Mouse (Mus musculus): ENCODE results near the gene Tcf23. TPM values are rescaled to one million over a fixed set of nuclear protein-coding genes. Genes with fewer than 3 reads are reported as not detected.
"Not testable (repeated sequence)": the region's sequence is repeated elsewhere in the genome, so short reads cannot be mapped to it uniquely, and the experiment has no call there.

Tcf23 gene
- polyA plus RNA-seq, 1 experiment from 2014 or later = 0.09 TPM

DNA sequence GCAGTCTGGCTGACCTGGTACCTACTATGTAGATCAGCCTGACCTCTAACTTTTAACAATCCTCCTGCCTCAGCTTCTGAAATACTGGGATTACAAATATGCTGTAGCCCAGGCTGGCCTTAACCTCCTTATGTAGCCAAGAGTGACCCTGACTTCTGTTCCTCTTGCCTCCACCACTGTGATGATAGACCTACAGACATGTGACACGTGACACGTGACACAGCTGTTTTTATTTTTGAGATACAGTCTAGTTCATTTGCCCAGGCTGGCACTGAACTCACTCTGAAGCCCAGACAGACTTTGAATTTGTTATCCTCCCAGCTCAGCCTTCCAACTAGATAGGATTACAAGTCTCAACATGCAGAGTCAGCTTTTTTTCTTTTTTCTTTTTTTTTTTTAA lies 32.5 kb downstream of the Tcf23 start:
- WGBS = 75% methylated on average over 2 of the region's 2 CpGs
- Histone ChIP-seq H3K27ac (no peak overlapping the region), H3K9me3 (replicated peaks) (no peaks in the 10 kb centered on the region), H3K9ac (no peak overlapping the region), H3K36me3 (no peaks in the 10 kb centered on the region), H3K4me1 (replicated peaks) (0 out of 2 replicates have a peak, but pooled peaks cover 2% of the 10 kb centered on the region), H3K4me2 (no peak overlapping the region), H3K27me3 (0 out of 2 replicates have a peak, but pooled peaks cover 7% of the 10 kb centered on the region), H3K4me3 (no peak overlapping the region)
- ATAC-seq (replicated peaks; ENCODE audit: insufficient number of reproducible peaks, insufficient read depth, low FRiP score, low read depth) = no peak

GRCm38 (mm10) chr5:31001560-31001959 lies 33.1 kb downstream of the Tcf23 start:
- Histone ChIP-seq H3K9ac (no peak overlapping the region), H3K4me2 (no peak overlapping the region), H3K27ac (no peak overlapping the region), H3K27me3 (0 out of 2 replicates have a peak, but pooled peaks cover 7% of the 10 kb centered on the region), H3K36me3 (no peaks in the 10 kb centered on the region), H3K4me1 (replicated peaks) (0 out of 2 replicates have a peak, but pooled peaks cover 2% of the 10 kb centered on the region), H3K9me3 (replicated peaks) (no peaks in the 10 kb centered on the region), H3K4me3 (no peak overlapping the region)
- WGBS = 83% methylated on average over 4 of the region's 4 CpGs
- ATAC-seq (replicated peaks; ENCODE audit: insufficient number of reproducible peaks, insufficient read depth, low FRiP score, low read depth) = no peak

DNA sequence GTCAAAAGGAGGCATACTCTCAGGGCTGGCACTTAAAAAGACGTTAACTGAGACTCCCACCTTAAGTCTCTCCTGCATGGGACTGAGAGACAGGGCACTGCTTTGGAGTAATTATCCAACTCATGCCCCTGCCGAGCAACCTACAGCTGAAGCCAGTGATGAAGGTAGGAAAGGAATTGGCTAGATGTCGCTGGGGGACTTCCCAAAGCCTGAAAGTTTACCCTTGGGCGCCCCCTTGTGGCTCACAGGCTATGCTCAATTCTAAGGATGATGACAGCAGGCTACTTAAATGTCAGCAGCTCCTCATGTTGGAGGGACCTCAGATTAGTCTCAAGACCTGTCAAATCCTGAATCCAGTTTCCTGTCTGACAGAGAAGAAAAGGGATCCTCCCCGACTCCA lies 35.7 kb downstream of the Tcf23 start:
- Histone ChIP-seq H3K4me3 (no peak overlapping the region), H3K4me1 (replicated peaks) (0 out of 2 replicates have a peak, but pooled peaks cover 2% of the 10 kb centered on the region), H3K9me3 (replicated peaks) (no peaks in the 10 kb centered on the region), H3K9ac (no peak overlapping the region), H3K27me3 (0 out of 2 replicates have a peak, but pooled peaks cover 7% of the 10 kb centered on the region), H3K36me3 (no peaks in the 10 kb centered on the region), H3K27ac (no peak overlapping the region), H3K4me2 (no peak overlapping the region)
- WGBS = 3% methylated on average over 5 of the region's 5 CpGs
- ATAC-seq (replicated peaks; ENCODE audit: insufficient number of reproducible peaks, insufficient read depth, low FRiP score, low read depth) = no peak

DNA sequence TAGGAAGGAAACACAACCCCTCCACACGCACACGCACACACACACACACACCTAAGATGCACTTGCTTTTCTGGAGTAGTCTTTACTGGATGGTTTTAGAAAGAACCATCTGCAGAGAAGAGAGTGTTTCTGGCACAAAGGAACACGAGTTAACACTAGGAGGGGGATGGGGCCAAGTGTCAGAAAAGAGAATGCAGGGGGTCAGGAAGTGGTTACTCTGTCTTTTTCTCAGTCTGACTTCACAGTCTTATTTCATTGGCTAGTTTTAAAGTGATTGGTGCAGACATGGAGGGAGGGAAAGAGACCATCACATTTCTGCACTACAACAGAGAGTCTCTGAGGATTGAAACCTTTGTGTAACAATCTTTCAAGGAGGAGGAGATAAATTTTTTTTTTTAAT lies 44.3 kb downstream of the Tcf23 start:
- Histone ChIP-seq H3K4me2 (no peak overlapping the region), H3K4me1 (replicated peaks) (peaks cover 9% of the 10 kb centered on the region; the same call in 1 of the 2 replicates), H3K36me3 (no peaks in the 10 kb centered on the region), H3K27ac (no peak overlapping the region), H3K4me3 (no peak overlapping the region), H3K9me3 (replicated peaks) (no peaks in the 10 kb centered on the region), H3K9ac (no peak overlapping the region), H3K27me3 (no peaks in the 10 kb centered on the region)
- WGBS = 71% methylated on average over 3 of the region's 3 CpGs
- no peak for ATAC-seq (replicated peaks; ENCODE audit: insufficient number of reproducible peaks, insufficient read depth, low FRiP score, low read depth)

- H3K27ac ChIP-seq = 0 out of 2 replicates have a peak overlapping the region, but pooled peaks have one; percentile 2
- no peaks in the 10 kb centered on the region for H3K27me3 ChIP-seq
- no peak for ATAC-seq (replicated peaks; ENCODE audit: insufficient number of reproducible peaks, insufficient read depth, low FRiP score, low read depth)
- H3K4me2 ChIP-seq = no peak overlapping the region
- no peaks in the 10 kb centered on the region for H3K9me3 ChIP-seq (replicated peaks)
- H3K4me3 ChIP-seq = no peak overlapping the region
- peaks cover 9% of the 10 kb centered on the region; the same call in 1 of the 2 replicates for H3K4me1 ChIP-seq (replicated peaks)
- H3K9ac ChIP-seq = no peak overlapping the region
- 30% methylated on average over 2 of the region's 2 CpGs for WGBS
- no peaks in the 10 kb centered on the region for H3K36me3 ChIP-seq
Measured at GRCm38 (mm10) chr5:31015913-31016312, 47.5 kb downstream of the Tcf23 start.

DNA sequence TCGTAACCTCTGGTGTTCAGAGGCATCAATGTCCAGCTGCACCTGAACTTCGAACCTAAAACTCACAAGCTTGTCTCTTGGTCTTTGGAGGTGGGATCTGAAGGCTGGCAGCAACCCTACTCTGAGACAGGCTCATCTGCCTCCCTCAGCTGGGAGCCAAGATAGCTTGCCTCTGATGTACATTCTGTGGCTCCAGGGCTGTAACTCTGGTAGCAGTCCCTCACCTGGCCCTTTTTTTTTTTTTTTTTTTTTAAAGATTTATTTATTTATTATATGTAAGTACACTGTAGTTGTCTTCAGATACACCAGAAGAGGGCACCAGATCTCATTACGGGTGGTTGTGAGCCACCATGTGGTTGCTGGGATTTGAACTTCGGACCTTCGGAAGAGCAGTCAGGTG lies 53.3 kb downstream of the Tcf23 start:
- not testable (repeated sequence) for H3K4me1 ChIP-seq (replicated peaks); H3K4me3 ChIP-seq; H3K9me3 ChIP-seq (replicated peaks); H3K27ac ChIP-seq; H3K36me3 ChIP-seq; ATAC-seq (replicated peaks; ENCODE audit: insufficient number of reproducible peaks, insufficient read depth, low FRiP score, low read depth); H3K4me2 ChIP-seq; H3K27me3 ChIP-seq; H3K9ac ChIP-seq
- WGBS = 80% methylated on average over 4 of the region's 5 CpGs

DNA sequence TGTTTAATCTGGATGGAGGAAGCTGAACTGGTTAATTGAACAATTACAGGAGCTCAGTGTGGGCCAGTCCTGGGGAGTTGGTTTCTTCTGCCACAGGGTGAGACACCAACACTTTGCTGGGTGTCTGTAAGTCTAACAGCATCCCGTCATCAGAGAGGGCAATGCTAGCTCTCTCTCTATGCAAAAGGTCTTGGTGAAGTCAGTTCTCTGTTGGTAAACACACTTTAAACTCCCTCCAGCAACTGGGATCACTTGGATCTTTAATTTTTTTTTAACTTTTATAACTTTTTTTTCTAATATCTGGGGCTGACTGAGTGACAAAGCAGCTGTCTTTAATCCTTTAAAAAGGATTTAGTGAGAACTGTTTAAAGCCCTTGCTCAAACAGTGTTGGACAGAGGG lies 54.2 kb downstream of the Tcf23 start:
- Histone ChIP-seq H3K9ac (no peak overlapping the region), H3K27me3 (no peaks in the 10 kb centered on the region), H3K27ac (no peak overlapping the region), H3K4me3 (no peak overlapping the region), H3K4me2 (no peak overlapping the region), H3K4me1 (replicated peaks) (no peaks in the 10 kb centered on the region), H3K9me3 (replicated peaks) (no peaks in the 10 kb centered on the region), H3K36me3 (no peaks in the 10 kb centered on the region)
- WGBS = 56% methylated on average over 1 of the region's 1 CpGs
- ATAC-seq (replicated peaks; ENCODE audit: insufficient number of reproducible peaks, insufficient read depth, low FRiP score, low read depth) = no peak

DNA sequence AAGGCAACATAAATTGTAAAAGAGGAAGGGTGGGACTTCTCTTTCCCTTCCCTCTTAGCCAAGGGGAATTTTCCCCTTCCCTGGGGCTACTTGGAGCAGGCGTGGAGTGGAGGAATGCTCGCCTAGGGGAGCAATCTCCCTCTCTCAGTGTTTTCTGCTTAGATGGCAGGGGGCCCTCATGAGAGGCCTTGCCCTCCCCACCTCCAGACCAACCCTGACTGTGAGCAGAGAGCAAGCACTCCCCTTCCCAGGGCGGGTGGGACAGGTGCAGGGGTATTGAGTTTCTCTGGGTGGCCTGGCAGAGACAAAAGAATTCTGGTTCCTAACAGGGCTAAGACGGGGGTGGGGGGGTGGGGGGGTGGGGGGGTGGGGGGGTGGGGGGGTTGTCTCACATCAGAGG lies 54.8 kb downstream of the Tcf23 start:
- Histone ChIP-seq H3K9me3 (replicated peaks) (no peaks in the 10 kb centered on the region), H3K4me3 (no peak overlapping the region), H3K4me1 (replicated peaks) (no peaks in the 10 kb centered on the region), H3K4me2 (no peak overlapping the region), H3K36me3 (no peaks in the 10 kb centered on the region), H3K9ac (no peak overlapping the region), H3K27me3 (no peaks in the 10 kb centered on the region), H3K27ac (no peak overlapping the region)
- WGBS = 20% methylated on average over 4 of the region's 4 CpGs
- ATAC-seq (replicated peaks; ENCODE audit: insufficient number of reproducible peaks, insufficient read depth, low FRiP score, low read depth) = no peak

DNA sequence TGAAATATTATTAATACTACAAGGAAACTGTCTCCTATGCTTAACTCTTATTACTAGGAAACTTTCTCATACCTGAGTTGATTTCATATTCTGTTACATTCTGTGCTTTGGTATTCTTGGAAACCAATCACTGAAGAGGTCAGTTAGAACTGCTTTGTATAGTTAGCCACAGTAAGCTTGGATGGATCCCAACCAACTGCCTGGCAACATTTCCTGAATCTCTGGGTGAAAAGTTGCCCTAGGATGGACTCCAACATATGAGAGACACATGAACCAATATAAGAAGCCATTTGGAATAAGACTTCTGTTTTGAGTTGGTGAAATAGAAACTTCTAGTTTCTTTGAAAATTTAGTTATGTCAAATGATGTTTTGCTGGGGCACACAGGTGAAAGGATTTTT lies 56.2 kb downstream of the Tcf23 start:
- Histone ChIP-seq H3K9ac (no peak overlapping the region), H3K27me3 (no peaks in the 10 kb centered on the region), H3K27ac (no peak overlapping the region), H3K4me1 (replicated peaks) (no peaks in the 10 kb centered on the region), H3K36me3 (no peaks in the 10 kb centered on the region), H3K9me3 (replicated peaks) (no peaks in the 10 kb centered on the region), H3K4me3 (no peak overlapping the region), H3K4me2 (no peak overlapping the region)
- no peak for ATAC-seq (replicated peaks; ENCODE audit: insufficient number of reproducible peaks, insufficient read depth, low FRiP score, low read depth)

Other genes with a start within 250 kb of the Tcf23 start
- gene Mapre3, start 154.0 kb upstream of the Tcf23 start, polyA plus RNA-seq (2015; fragmentation: Nextera tagmentation; extraction: Ambion mirVana) = 16.3 and 20.1 TPM in 2 replicates
- gene Tmem214, start 100.7 kb upstream of the Tcf23 start, polyA plus RNA-seq (2015; fragmentation: Nextera tagmentation; extraction: Ambion mirVana) = 57.5 and 67.2 TPM in 2 replicates
- gene Agbl5, start 80.0 kb upstream of the Tcf23 start, polyA plus RNA-seq (2015; fragmentation: Nextera tagmentation; extraction: Ambion mirVana) = 8.9 and 11.9 TPM in 2 replicates
- 372 and 381 TPM in 2 replicates for gene Ost4, start 60.9 kb upstream of the Tcf23 start, polyA plus RNA-seq (2015; fragmentation: Nextera tagmentation; extraction: Ambion mirVana)
- gene Emilin1, start 55.3 kb upstream of the Tcf23 start, polyA plus RNA-seq (2015; fragmentation: Nextera tagmentation; extraction: Ambion mirVana) = 125 and 179 TPM in 2 replicates
- gene Khk, start 47.2 kb upstream of the Tcf23 start, polyA plus RNA-seq (2015; fragmentation: Nextera tagmentation; extraction: Ambion mirVana) = 12.4 and 13.9 TPM in 2 replicates
- gene Cgref1, start 23.1 kb upstream of the Tcf23 start, polyA plus RNA-seq (2015; fragmentation: Nextera tagmentation; extraction: Ambion mirVana) = 2.4 and 4.2 TPM in 2 replicates
- gene Preb, start 8.3 kb upstream of the Tcf23 start, polyA plus RNA-seq (2015; fragmentation: Nextera tagmentation; extraction: Ambion mirVana) = 74.4 and 99.1 TPM in 2 replicates
- gene Atraid, start 79.7 kb downstream of the Tcf23 start, polyA plus RNA-seq (2015; fragmentation: Nextera tagmentation; extraction: Ambion mirVana) = 116 and 118 TPM in 2 replicates
- 5.8 and 9.3 TPM in 2 replicates for gene Slc5a6, start 80.3 kb downstream of the Tcf23 start, polyA plus RNA-seq (2015; fragmentation: Nextera tagmentation; extraction: Ambion mirVana)
- gene Cad, start 86.1 kb downstream of the Tcf23 start, polyA plus RNA-seq (2015; fragmentation: Nextera tagmentation; extraction: Ambion mirVana) = 11.0 and 19.0 TPM in 2 replicates
- not detected in 2 replicates for gene Dnajc5g, start 137.6 kb downstream of the Tcf23 start, polyA plus RNA-seq (2015; fragmentation: Nextera tagmentation; extraction: Ambion mirVana)
- 0.25 and 0.36 TPM in 2 replicates for gene Slc30a3, start 139.6 kb downstream of the Tcf23 start, polyA plus RNA-seq (2015; fragmentation: Nextera tagmentation; extraction: Ambion mirVana)
- 8.0 and 9.9 TPM in 2 replicates for gene Trim54, start 148.1 kb downstream of the Tcf23 start, polyA plus RNA-seq (2015; fragmentation: Nextera tagmentation; extraction: Ambion mirVana)
- gene Ucn, start 170.2 kb downstream of the Tcf23 start, polyA plus RNA-seq (2015; fragmentation: Nextera tagmentation; extraction: Ambion mirVana) = not detected in 2 replicates
- gene Mpv17, start 185.6 kb downstream of the Tcf23 start, polyA plus RNA-seq (2015; fragmentation: Nextera tagmentation; extraction: Ambion mirVana) = 77.0 and 83.6 TPM in 2 replicates
- gene Gm29609, start 211.2 kb downstream of the Tcf23 start, polyA plus RNA-seq (2015; fragmentation: Nextera tagmentation; extraction: Ambion mirVana) = 0.63 and 2.1 TPM in 2 replicates
- gene Gtf3c2, start 211.5 kb downstream of the Tcf23 start, polyA plus RNA-seq (2015; fragmentation: Nextera tagmentation; extraction: Ambion mirVana) = 37.2 and 44.8 TPM in 2 replicates
- 107 and 117 TPM in 2 replicates for gene Snx17, start 224.6 kb downstream of the Tcf23 start, polyA plus RNA-seq (2015; fragmentation: Nextera tagmentation; extraction: Ambion mirVana)
- gene Eif2b4, start 224.8 kb downstream of the Tcf23 start, polyA plus RNA-seq (2015; fragmentation: Nextera tagmentation; extraction: Ambion mirVana) = 51.8 and 64.7 TPM in 2 replicates
- gene Zfp513, start 233.6 kb downstream of the Tcf23 start, polyA plus RNA-seq (2015; fragmentation: Nextera tagmentation; extraction: Ambion mirVana) = 5.4 and 8.0 TPM in 2 replicates

Measured in heart, embryonic 15.5 days (tissue).